Mouse (Mus musculus) intestine, embryonic 16.5 days (tissue): Measurements from ENCODE around the gene Adamts4. TPM values are rescaled to one million over a fixed set of nuclear protein-coding genes. Genes with fewer than 3 reads are reported as not detected.

Source experiments
- ATAC-seq: fragments of 200-750 bp; cut with Nextera tagmentation; 2 replicates; pipeline ENCODE4 v1.8.0; 2017; ENCODE audit warnings: moderate TSS enrichment, moderate library complexity
- H3K27ac ChIP-seq: fragments of 300-500 bp; sonication (generic); 2 replicates; pipeline ENCODE4 v1.5.1; 2014; ENCODE audit warnings: mild to moderate bottlenecking, low read length
- H3K27me3 ChIP-seq: fragments of 300-500 bp; sonication (generic); replicated peaks from 2 replicates; pipeline ENCODE4 v1.6.1; 2014; ENCODE audit warnings: low read length, control low read depth, mixed read lengths; ENCODE audit not compliant: control insufficient read depth, insufficient read depth
- H3K36me3 ChIP-seq: fragments of 300-500 bp; sonication (generic); 2 replicates; pipeline ENCODE4 v1.6.1; 2014; ENCODE audit warnings: low read length, control low read depth; ENCODE audit not compliant: control insufficient read depth, insufficient read depth
- H3K4me1 ChIP-seq: fragments of 300-500 bp; sonication (generic); 2 replicates; pipeline ENCODE4 v1.6.1; 2014; ENCODE audit warnings: low read length, control low read depth, mixed read lengths; ENCODE audit not compliant: control insufficient read depth, insufficient read depth
- H3K4me2 ChIP-seq: fragments of 300-500 bp; sonication (generic); 2 replicates; pipeline ENCODE4 v1.6.1; 2014; ENCODE audit warnings: low read depth, low read length, control low read depth
- H3K4me3 ChIP-seq: fragments of 300-500 bp; sonication (generic); 2 replicates; pipeline ENCODE4 v1.5.1; 2014; ENCODE audit warnings: mild to moderate bottlenecking, low read length
- H3K9ac ChIP-seq: fragments of 300-500 bp; sonication (generic); 2 replicates; pipeline ENCODE4 v1.6.1; 2014; ENCODE audit warnings: low read depth, low read length
- H3K9me3 ChIP-seq: fragments of 300-500 bp; sonication (generic); 2 replicates; pipeline ENCODE4 v1.6.1; 2016; ENCODE audit warnings: low read length, control low read depth; ENCODE audit not compliant: control insufficient read depth
- WGBS: fragments of 180-500 bp; shearing (Covaris S2); extraction: QIAGEN DNeasy Blood & Tissue Kit; methylation state at CpG from one replicate; pipeline ENCODE4 v1.1.7; 2014; 5-methylcytosine and 5-hydroxymethylcytosine counted together
- polyA plus RNA-seq: library from polyadenylated mRNA; unstranded; fragments of >200 nt; fragmentation: Nextera tagmentation; extraction: Ambion mirVana; gene quantifications from 2 replicates; pipeline ENCODE4 v1.2.1, GENCODE M21; 2015

The Adamts4 gene
- polyA plus RNA-seq, 1 experiment from 2014 or later, result 7.0 TPM

DNA sequence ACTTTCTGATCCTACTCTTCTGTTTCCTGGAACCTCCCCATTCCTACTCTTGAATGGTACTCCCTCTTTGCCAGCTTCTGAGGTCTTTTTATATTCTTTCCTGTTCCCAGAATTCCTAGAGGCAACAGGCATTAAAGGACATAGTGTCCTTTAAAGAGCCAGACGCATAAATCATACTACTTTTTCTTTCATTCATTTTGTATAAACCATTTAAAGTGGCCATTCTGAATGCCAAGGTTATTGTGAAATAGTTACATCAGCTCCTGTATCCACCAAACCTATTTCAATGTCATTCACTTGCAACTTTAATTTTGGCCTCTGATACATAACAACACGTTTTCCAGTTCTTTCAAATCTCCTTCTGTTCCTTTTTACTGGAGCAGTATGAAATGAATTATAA, 59.1 kb downstream of the Adamts4 start:
- Histone ChIP-seq H3K4me3 (no peak overlapping the region), H3K27ac (no peak overlapping the region), H3K4me1 (no peaks in the 10 kb centered on the region), H3K9ac (no peak overlapping the region), H3K27me3 (no peaks in the 10 kb centered on the region), H3K36me3 (no peaks in the 10 kb centered on the region), H3K9me3 (no peaks in the 10 kb centered on the region), H3K4me2 (no peak overlapping the region)
- 76% methylated on average over 2 of the region's 2 CpGs for WGBS
- no peak for ATAC-seq

Other genes with a start within 250 kb of the Adamts4 start
- gene Fcgr4, start 231.5 kb upstream of the Adamts4 start, polyA plus RNA-seq, result 1.4 and 1.8 TPM in 2 replicates
- gene Fcgr3, start 185.5 kb upstream of the Adamts4 start, polyA plus RNA-seq, result 15.3 and 15.9 TPM in 2 replicates
- 1.6 and 2.1 TPM in 2 replicates for gene Cfap126, start 136.5 kb upstream of the Adamts4 start, polyA plus RNA-seq
- gene Sdhc, start 99.8 kb upstream of the Adamts4 start, polyA plus RNA-seq, result 457 and 490 TPM in 2 replicates
- gene Mpz, start 99.7 kb upstream of the Adamts4 start, polyA plus RNA-seq, result 1.7 TPM in 2 replicates
- 16.4 and 19.4 TPM in 2 replicates for gene Pcp4l1, start 54.2 kb upstream of the Adamts4 start, polyA plus RNA-seq
- 18.7 and 21.7 TPM in 2 replicates for gene Nr1i3, start 36.5 kb upstream of the Adamts4 start, polyA plus RNA-seq
- gene Tomm40l, start 27.9 kb upstream of the Adamts4 start, polyA plus RNA-seq, result 32.0 and 34.7 TPM in 2 replicates
- gene Apoa2, start 25.4 kb upstream of the Adamts4 start, polyA plus RNA-seq, result 55.3 and 151 TPM in 2 replicates
- gene Fcer1g, start 16.1 kb upstream of the Adamts4 start, polyA plus RNA-seq, result 50.3 and 52.1 TPM in 2 replicates
- gene Ndufs2, start 967 bp downstream of the Adamts4 start, polyA plus RNA-seq, result 339 and 373 TPM in 2 replicates
- 50.0 and 56.5 TPM in 2 replicates for gene B4galt3, start 19.9 kb downstream of the Adamts4 start, polyA plus RNA-seq
- gene Ppox, start 30.8 kb downstream of the Adamts4 start, polyA plus RNA-seq, result 40.2 and 40.9 TPM in 2 replicates
- 50.8 and 53.2 TPM in 2 replicates for gene Usp21, start 37.6 kb downstream of the Adamts4 start, polyA plus RNA-seq
- 98.8 and 103 TPM in 2 replicates for gene Ufc1, start 44.6 kb downstream of the Adamts4 start, polyA plus RNA-seq
- gene Dedd, start 78.7 kb downstream of the Adamts4 start, polyA plus RNA-seq, result 42.6 and 46.8 TPM in 2 replicates
- 57.6 and 60.9 TPM in 2 replicates for gene Nit1, start 95.2 kb downstream of the Adamts4 start, polyA plus RNA-seq
- gene Pfdn2, start 95.2 kb downstream of the Adamts4 start, polyA plus RNA-seq, result 83.5 and 99.0 TPM in 2 replicates
- gene Klhdc9, start 110.4 kb downstream of the Adamts4 start, polyA plus RNA-seq, result 0.60 and 1.1 TPM in 2 replicates
- gene Nectin4, start 119.7 kb downstream of the Adamts4 start, polyA plus RNA-seq, result 2.8 and 3.8 TPM in 2 replicates
- 2.0 and 2.5 TPM in 2 replicates for gene Arhgap30, start 138.5 kb downstream of the Adamts4 start, polyA plus RNA-seq
- 54.6 and 58.1 TPM in 2 replicates for gene Usf1, start 160.9 kb downstream of the Adamts4 start, polyA plus RNA-seq
- 5.3 and 5.6 TPM in 2 replicates for gene Tstd1, start 168.5 kb downstream of the Adamts4 start, polyA plus RNA-seq
- gene F11r, start 187.1 kb downstream of the Adamts4 start, polyA plus RNA-seq, result 101 and 108 TPM in 2 replicates